Mouse (Mus musculus): ENCODE measurements around the gene Rabgef1. TPM values are rescaled to one million over a fixed set of nuclear protein-coding genes. Genes with fewer than 3 reads are reported as not detected.
A peak's percentile ranks its signal among the peaks of the same experiment; 100 is the strongest.

Rabgef1 gene
- total and polyA plus RNA-seq, 3 experiments: 20.1 to 34.4 (median 26.4) TPM

DNA sequence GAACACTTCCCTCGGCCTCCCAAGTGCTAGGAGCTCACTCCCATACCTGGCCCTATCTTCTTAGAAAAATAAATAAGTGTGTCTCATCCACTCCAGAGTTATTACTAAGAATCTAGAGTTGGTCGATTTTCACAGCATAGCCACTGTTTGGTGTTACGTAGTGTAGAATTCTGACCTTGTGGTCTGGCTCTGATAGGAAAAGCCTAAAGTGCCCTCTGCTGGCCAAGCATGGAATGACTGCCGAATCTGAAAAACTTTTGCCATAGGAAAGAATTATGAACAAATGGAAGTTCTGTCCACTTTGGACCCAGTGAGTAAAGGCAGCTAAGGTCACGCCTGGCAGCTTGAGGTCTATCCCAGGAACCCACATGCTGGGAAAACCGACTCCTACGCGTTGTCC lies 32.2 kb upstream of the Rabgef1 start (continued):
- TF ChIP-seq MYC (IDR thresholded peaks at IDR 0.05; ENCODE audit: low read depth, low read length) (peak; percentile 75; the same call in 1 of the 2 replicates), JUN (IDR thresholded peaks at IDR 0.05; ENCODE audit: insufficient read depth, low read depth, low read length) (no peak), USF1 (IDR thresholded peaks at IDR 0.05; ENCODE audit: low read depth, low read length) (no peak), MAFK (IDR thresholded peaks at IDR 0.05; ENCODE audit: insufficient replicate concordance, low read length) (no peak), RAD21 (IDR thresholded peaks at IDR 0.05; ENCODE audit: low read depth, low read length) (peak; percentile 95), ZC3H11A (IDR thresholded peaks at IDR 0.05; ENCODE audit: low read depth, low read length) (peak; percentile 82), POLR2AphosphoS2 (IDR thresholded peaks at IDR 0.05; ENCODE audit: low read depth, low read length) (no peak), MEF2A (IDR thresholded peaks at IDR 0.05; ENCODE audit: borderline replicate concordance, low read depth, low read length) (peak; percentile 22; the same call in 1 of the 2 replicates), POLR2A (IDR thresholded peaks at IDR 0.05; ENCODE audit: low read depth, low read length) (no peak), MXI1 (IDR thresholded peaks at IDR 0.05; ENCODE audit: low read depth, low read length) (no peak), MAX (IDR thresholded peaks at IDR 0.05; ENCODE audit: low read length) (no peak), CHD1 (IDR thresholded peaks at IDR 0.05; ENCODE audit: low read depth, low read length) (no peak), CTCF (conservative IDR thresholded peaks at IDR 0.05 in 1 of 2, IDR thresholded peaks at IDR 0.05 in 1 of 2; ENCODE audit: low read depth in 2 of 2, low read length in 2 of 2) (peak; percentile 88 to 96), KAT2A (IDR thresholded peaks at IDR 0.05; ENCODE audit: insufficient replicate concordance, low read length) (no peak), ZKSCAN1 (IDR thresholded peaks at IDR 0.05; ENCODE audit: borderline replicate concordance, low read depth, low read length) (no peak), TCF12 (IDR thresholded peaks at IDR 0.05; ENCODE audit: low read depth, low read length) (no peak), SIN3A (IDR thresholded peaks at IDR 0.05; ENCODE audit: low read length) (0 out of 2 replicates have a peak, but pooled peaks have one; percentile 42)

- DNase-seq (ENCODE audit: extremely low read depth): no peak
- Histone ChIP-seq H3K27ac (ENCODE audit: insufficient read depth, low read depth) (no peak overlapping the region), H3K4me3 (replicated peaks in 1 of 3; ENCODE audit: low read depth in 2 of 3, low read length in 2 of 3, poor library complexity in 1 of 3) (no peak overlapping the region), H3K27me3 (replicated peaks) (no peaks in the 10 kb centered on the region), H3K4me2 (ENCODE audit: insufficient read depth, low read depth, poor library complexity, severe bottlenecking) (no peak overlapping the region), H3K9ac (ENCODE audit: insufficient read depth, low read depth) (no peak overlapping the region), H3K9me3 (replicated peaks; ENCODE audit: low read length) (no peaks in the 10 kb centered on the region), H3K79me2 (replicated peaks; ENCODE audit: control insufficient read depth, extremely low read depth, insufficient read depth, poor library complexity, severe bottlenecking) (no peaks in the 10 kb centered on the region), H3K36me3 (replicated peaks in 1 of 2; ENCODE audit: control insufficient read depth in 1 of 2, insufficient read depth in 1 of 2, low read length in 1 of 2) (peaks cover 4 to 29% of the 10 kb centered on the region in 2 experiments), H3K4me1 (ENCODE audit: control insufficient read depth in 1 of 2, insufficient read depth in 2 of 2) (peaks cover 6 to 22% of the 10 kb centered on the region in 2 experiments)
- in situ Hi-C loops (cut with MboI; ENCODE audit: low pct_ligation_motif_present, low pct_unique_long_range_greater_than_20kb, low sequenced_read_pairs): no loop called here
- dilution Hi-C loops (cut with MboI; ENCODE audit: extremely low pct_ligation_motif_present, extremely low pct_unique_long_range_greater_than_20kb, low sequenced_read_pairs): no loop called here
- TF ChIP-seq RCOR1 (conservative IDR thresholded peaks at IDR 0.05; ENCODE audit: low read depth, low read length) (no peak), KAT2A (IDR thresholded peaks at IDR 0.05; ENCODE audit: insufficient replicate concordance, low read length) (no peak), RAD21 (IDR thresholded peaks at IDR 0.05; ENCODE audit: low read depth, low read length) (no peak), MAX (IDR thresholded peaks at IDR 0.05; ENCODE audit: low read length) (no peak), IRF4 (IDR thresholded peaks at IDR 0.05; ENCODE audit: low read depth, low read length) (peak; percentile 8; the same call in 1 of the 2 replicates), MAFK (IDR thresholded peaks at IDR 0.05; ENCODE audit: insufficient replicate concordance, low read length) (peak; percentile 32; the same call in 1 of the 2 replicates), TBP (conservative IDR thresholded peaks at IDR 0.05; ENCODE audit: low read depth, low read length) (no peak), MAZ (IDR thresholded peaks at IDR 0.05; ENCODE audit: low read depth, low read length) (no peak)
These were observed 30.5 kb upstream of the Rabgef1 start for GRCm38 (mm10) chr5:130141138-130141537.
